Mouse (Mus musculus) adrenal gland, adult 18-20 months (tissue): Measurements from ENCODE around the gene Cabin1. TPM values are rescaled to one million over a fixed set of nuclear protein-coding genes. Genes with fewer than 3 reads are reported as not detected.
"Not testable (repeated sequence)": the region's sequence is repeated elsewhere in the genome, so short reads cannot be mapped to it uniquely, and the experiment has no call there.

Experiments
- DNase-seq, 2 experiments: peaks; one replicate each; pipeline ENCODE4 v3.0.0; 2021 to 2022; ENCODE audit warnings: low spot score in 2 of 2
- total RNA-seq, 2 experiments: library from RNA; stranded (reverse); gene quantifications; 1 replicate in 1 of 2; 2 replicates in 1 of 2; pipeline ENCODE4 v1.2.3; 2021

Cabin1 gene
- total RNA-seq, 2 experiments from 2014 or later: 25.8 to 32.3 TPM

DNA sequence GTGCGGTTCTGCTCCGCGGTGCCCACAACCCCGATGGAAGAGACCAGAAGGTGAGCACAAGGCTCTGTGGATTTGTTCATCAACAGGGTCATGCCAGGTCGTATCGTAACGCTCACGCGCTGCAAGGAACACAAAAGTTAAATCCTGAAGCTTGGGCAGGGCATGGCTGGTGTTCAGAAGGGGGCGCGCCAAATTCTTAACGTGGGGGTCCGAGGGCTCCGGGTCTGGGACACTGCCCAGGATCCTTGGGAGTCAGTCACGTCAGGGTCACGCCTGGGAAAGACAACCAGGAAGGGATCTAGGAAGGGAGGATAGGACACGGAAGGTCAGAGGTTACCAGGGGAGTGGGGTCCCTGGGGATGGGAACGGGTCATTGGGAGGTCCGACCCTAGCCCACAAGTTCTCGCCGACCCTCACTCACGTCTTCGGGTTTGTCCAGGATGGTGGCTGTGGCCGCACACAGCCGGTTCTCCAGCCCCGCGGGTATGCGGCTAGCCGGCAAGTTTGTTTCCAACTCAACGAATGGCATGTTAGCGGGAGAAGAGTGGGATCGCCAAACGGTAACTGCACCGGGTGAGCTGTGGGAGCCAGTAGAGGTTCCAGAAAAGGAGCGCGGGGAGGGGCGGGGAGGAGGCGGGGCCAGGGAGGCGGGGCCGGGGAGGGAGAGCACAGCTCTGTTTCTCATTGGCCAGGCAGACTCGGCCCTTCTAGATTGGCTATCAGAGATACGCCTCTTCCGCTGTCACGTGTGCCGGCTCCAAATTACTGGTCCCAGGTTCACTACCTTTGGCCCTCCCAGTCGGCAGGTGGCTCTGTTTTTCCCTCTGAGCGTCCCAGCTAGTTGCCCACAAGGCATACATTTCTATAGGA lies 8.9 kb upstream of the Cabin1 start, which contains the start of gene Ddt:
Ddt (minus strand) TSS at position 620 of the 870 bp plus-strand sequence.
- DNase-seq: peak; percentile 74 to 79

DNA sequence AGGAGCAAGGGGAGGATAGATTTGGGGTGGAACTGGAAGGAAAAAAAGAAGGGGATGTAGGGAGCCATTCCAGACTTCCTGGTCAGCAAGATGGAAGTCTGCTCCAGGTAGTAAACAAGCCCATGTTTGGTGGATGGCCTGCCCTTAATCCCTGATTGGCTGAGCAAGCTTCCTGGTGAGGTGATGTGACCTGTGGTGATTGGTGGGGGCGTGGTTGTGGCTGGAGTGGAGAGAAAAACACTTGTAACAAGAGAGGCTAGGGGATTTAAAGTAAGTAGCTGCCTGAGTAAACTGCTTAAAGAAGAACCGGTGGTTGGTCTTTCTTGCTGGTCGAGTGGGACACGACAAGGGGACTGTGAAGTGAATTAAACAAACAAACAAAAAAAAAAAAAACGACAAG lies 3.6 kb upstream of the Cabin1 start:
- not testable (repeated sequence) for DNase-seq

DNA sequence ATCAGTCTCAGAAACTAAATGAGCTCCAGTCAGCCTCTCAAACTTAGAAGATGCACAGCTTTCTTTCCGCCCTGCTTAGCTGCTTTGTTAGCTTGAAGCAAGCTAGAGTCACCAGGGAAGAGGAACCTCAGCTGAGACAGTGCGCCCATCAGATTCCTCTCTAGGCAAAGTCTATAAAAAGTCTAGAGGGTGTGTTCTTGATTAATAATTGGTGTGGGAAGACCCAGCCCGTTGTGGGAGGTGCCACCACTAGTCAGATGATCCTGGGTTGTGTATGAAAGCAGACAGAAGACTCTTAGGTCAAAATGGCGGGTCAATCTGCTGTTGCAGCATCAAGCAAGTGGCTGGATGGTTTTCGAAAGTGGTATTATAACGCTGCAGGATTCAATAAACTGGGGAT lies 2.7 kb upstream of the Cabin1 start:
- DNase-seq: no peak

DNA sequence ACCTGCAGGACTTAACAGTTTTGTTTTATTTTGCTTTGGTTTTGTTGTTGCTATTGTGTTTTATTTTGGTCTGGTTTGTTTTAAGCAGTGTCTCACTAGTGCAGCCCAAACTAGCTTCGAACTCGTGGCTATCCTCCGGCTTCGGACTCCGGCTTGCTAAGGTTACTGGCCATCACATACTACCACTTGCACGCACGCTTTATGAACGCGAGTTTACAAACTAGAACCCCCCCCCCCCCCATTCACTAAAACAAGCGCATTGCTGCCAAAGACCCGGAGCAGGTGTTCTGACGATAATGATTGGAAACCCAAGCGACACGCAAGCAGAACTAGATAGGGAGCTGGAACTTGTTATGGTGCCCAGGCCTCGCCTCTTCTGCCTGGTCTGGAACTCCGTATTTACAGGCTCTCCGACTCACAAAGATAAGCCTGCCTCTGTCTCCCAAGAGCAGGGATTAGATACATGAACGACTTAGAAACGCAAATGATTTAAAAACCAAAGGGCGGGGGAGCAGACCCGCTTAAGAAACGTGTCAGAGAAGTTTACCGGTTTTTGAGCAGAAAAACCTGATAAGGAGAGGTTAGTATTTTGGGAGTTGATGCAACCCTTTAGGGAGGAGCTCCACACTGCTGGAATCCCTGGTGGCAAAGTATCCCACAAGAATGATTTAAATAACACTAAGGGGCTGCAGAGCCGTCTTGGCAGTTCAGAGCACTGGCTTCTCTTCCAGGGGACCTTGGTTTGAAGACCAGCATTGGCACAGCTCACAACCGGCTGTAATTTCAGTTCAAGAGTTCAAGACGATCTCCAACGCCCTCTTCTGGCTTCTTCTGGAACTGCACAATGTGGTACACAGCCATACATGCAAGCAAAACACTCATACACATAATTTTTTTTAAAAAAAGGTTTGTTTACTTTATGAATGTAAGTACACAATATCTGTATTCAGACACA lies 655 bp upstream of the Cabin1 start:
- peak; percentile 65 to 67 for DNase-seq

DNA sequence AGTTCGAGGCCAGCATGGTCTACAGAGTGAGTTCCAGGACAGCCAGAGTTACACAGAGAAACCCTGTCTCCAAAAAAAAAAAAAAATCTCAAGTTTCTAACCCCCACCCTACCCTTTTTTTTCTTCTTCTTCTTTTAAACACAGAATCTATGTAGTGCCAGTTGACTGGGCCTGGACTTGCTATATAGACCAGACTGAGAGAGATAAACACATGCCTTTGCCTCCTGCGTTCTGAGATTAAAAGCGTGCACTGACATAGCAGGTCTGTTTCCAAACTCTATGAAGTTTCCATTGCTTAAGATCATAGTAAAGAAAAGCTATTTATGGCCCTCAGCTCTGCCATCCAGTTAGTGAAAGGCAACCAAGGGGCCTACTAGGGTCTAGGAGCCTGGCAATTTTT lies 1.7 kb downstream of the Cabin1 start:
- DNase-seq: no peak

DNA sequence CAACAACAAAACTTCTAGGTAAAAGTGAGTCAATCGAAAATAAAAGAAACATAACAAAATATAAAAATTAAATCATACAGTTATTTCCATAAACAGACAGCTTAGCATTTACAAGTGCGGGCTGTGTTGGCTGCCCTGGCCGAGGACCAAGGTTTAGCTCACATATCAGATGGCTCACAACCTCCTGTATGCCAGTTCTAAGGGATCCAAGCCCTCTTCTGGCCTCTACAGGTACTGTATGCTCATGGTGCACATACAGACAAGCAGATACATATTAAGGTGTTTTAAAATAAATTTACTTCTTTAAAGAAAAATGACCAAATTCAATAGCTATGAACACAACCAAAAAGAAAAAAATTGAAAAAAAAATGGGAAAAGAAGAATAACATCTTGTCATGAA lies 3.8 kb downstream of the Cabin1 start:
- no peak for DNase-seq

DNA sequence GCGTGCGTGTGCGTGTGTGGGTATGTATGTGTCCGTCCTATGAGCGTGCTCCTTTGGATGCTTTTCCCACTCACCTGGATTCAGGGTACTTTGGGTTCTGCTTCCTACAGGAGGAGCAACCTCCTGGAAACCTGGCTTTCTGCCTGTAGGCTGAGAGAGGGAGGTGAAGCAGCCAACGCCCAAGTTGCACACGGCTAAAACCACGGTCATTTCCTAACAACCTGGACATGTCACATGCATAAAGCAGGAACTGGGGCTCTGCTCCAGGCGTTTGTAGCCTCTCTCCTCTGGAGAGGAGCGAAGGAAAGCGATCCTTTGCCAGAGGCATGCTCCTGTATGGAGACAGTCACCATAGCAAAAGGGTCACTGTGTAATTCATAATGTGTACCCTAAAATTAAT lies 7.4 kb downstream of the Cabin1 start:
- no peak for DNase-seq

DNA sequence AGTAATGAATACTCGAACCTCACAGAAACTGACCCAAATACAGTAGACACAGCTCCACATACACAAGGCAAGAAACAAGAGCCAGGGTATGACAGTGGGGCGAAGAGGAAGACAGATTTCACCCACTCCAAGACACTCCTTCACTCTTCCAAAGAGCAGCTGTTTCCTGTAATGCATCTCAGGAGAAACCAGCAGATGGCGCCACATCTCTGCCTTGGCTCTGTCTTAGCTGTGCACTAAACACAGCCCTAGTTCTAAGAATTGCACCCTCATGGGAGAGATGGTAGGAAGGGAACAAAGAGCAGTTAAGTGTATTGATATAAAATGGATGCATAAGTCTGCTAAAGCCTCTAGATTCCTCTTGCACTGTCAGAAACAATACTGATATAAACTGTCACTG lies 20.1 kb downstream of the Cabin1 start:
- peak; percentile 70 to 79 for DNase-seq

DNA sequence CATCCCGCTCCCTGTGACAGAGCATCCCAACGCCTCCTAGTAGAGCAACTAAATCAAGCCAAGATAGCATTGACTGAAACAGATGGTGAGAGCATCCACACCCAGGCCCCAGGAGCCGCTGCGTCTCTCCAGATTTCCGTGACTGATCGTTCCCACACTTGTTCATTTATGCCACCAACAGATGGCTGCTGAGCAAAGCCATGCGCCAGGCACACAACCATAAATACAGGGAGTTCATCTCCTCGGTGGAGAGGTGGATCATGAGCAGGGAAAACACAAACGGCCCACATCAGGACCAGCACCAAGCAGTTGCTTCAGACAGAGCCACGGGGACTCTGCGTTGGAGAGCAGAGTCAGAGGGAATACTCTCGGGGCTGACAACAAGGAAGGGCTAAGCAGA lies 20.8 kb downstream of the Cabin1 start:
- DNase-seq: no peak

DNA sequence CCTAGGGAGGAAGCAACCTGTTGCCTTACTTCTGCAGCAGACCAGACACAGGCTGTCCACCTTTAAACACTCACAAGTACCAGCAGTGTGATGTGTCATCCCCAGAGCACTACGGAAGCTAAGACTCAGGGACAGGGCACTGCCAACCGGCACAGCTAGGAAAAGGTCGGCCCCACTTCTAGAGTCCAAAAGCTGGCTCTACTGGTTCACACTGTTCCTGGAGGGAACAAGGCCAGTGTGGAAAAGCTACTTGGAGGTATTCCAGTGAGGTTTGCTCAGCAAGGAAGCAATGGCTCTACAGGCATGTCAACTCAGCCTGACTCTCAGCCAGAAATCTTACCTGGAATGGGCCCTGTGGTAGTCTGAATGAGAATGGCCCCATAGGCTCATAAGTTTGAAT lies 23.3 kb downstream of the Cabin1 start:
- no peak for DNase-seq

DNA sequence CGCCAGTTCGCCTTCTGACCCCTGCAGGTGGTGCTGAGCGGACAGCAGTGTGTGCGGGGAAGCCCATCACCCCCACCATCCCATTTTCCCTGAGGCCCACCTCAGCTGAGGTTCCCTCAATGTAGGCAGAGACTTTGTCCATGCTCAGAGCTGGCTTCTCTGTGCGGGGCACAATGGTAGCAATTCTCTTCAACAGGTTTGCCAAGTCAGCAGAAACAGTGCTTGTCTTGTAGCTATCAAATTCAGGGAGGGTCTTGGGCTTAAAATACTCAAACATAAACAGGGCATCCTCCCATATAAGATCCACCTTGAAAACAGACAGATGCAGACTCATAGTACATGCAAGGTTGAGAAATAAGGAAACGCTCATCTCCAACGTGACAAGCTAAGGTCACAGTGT lies 38.7 kb downstream of the Cabin1 start:
- DNase-seq: no peak

DNA sequence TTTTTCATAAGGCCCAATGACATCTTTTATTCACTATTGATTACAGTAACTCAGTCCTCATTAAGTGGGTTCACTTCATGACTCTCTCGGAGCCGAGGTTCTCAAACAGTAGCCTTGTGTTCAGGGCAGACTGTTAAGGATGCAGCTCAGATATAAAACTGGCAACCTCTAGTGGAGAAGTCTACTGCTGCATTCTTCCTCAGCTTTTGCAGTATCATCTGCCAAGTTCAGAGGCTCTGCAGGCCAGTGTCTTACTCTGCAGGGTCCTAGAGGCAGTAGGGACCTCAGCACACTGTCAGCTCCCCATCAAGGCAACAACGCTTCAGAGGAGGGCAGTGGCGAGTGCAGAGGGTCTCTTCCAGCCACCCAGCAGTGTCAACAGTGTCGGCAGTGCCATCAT lies 43.9 kb downstream of the Cabin1 start:
- DNase-seq: no peak

DNA sequence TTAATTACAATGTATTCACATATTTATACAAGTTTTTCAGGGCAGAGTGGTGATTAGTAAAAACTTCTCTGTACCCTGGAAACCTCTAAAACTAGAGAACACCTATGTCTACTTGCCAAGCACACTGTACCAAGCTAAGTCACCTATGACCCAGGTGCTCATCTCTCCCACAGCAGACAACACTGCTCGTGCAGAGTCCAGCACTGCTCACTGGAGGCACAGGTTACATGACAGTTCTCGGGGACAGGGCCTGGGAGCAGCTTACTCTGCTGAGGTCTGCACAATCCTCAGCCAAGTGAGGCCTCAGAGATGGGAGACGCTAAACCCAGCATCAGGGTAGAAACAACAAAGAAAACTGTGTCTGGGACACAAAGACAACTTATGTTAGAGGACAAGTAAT lies 49.3 kb downstream of the Cabin1 start:
- no peak for DNase-seq

DNA sequence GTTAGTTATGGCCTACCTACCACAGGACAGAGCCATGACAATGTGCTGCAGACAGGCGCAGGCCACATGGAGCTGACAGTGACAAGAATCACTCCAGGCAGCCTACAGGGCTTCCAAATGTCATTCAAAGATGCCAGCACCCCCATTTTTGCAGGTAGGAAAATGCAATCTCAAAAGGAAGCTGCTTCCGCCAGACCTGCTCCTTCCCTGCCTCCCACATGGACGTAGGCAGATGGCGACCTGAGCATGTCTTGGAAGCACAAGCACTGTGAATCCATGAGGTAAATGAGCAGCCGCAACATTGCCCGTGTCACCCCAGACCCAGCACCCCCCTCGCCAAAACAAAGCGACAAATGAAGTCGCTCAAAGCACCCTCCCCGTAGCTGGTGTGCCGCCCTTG lies 51.1 kb downstream of the Cabin1 start:
- no peak for DNase-seq

DNA sequence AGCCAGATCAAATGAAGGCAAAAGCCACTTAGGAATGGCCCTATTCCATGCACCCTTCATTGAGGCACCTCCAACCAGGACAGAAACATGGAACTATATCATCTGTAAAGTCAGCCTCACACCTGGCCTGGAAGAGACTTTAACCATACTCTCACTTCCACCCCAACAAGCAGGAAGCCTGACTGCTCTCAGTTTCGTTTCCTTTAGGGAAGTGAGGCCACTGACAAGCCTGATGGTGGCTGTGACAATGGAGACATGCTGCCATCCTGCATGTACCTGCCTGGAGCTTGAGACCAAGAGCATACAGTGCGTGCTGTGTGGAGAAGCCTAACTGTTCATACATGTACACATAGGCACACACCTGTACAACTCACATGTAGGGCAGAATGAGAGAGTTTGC lies 53.9 kb downstream of the Cabin1 start:
- DNase-seq: no peak

DNA sequence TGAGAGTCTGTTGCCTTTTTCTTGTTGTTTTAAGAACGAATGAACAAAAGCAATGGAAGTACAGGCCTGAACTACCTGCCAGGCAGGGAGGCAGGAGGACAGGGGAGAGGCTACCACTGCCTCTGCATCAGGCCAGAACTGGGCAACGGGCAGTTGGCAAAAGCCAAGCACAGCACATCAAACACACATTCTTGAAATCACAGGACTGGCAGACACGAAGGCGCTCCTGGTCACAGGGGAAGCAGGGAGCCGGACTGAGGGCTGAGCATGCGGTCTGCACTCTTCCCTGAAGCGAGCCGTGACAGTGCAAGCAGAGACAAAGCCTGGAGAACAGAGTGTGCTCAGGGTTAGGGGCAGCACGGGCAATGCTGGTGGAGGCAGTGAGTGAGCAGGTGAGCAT lies 54.9 kb downstream of the Cabin1 start:
- DNase-seq: no peak

DNA sequence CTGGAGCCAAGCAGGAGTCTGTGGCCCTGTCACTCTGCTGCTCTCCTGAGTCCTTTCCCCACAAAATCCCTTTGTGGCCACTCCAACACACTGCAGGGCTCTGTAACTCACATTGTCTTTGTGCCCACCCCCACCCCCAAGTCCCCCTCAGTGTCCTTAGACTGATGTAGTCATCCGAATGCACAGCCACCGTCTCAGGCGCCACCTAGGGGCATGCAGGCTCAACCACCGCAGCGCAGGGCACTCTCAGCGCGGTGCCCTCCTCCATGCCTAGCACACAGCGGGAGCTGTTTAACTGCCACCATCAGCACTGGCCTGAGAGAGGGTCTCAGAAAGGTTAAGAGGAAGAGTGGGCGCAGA lies 55.5 kb downstream of the Cabin1 start:
- peak in 1 of 2 experiments; percentile 34 for DNase-seq

DNA sequence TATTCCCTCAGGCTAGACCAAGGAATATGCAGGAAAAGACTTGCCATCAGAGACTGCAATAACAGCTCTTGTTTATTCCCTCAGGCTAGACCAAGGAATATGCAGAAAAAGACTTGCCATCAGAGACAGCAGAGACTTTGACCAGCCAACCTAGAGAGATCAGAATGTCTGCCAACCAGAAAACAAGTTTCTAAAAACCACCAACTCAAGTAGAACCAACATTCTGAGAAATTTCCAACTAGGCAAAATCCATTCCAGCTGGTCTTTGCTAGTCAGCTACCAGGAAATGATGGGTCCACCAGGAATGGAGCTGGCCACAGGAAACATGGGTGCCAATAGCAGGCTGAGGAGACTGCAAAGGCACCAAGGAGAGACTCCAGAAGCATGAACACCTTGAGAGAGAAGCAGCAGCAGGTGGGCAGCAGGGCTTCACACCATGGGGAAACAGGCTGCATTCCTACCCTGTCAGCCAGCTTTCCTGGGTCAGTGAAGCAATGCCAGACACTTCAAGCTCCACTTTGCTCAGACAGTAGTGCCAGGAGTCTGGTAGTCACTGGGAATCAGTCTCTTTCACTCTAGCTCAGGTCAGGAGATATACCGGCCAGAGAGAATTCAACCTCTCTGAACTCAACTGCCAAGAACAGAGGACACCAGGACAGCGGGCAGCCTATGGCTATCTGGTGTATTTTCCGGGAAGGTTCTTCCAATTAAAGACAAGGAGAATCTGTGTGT lies 56.1 kb downstream of the Cabin1 start:
- no peak for DNase-seq

DNA sequence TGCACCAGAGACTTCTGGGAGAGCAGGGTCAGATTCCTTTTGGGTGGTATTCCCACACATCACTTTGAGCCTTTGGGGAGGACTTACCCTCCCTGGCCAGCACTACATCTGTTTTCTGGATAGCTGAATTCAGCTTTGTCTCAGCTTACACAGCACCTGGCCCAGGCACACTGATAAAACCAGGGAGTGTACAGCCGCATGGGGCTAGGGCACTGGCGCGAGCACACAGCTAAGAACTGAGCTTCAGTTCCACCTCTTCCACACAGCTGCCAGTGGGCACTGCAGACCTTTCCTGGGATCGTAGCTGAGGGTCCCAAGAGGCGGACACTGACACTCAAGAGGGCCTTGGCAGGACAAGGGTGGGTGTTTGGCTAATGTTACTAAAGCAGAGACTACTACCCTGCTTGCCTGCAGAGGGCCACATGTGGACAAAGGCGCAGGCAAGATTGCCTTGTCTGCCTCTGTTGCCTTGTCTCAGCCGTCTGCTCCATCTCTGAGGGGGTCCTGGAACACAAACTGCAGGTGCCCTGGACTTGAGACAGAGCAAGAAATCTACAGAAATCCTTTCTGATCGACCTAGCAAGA lies 57.4 kb downstream of the Cabin1 start:
- no peak for DNase-seq

DNA sequence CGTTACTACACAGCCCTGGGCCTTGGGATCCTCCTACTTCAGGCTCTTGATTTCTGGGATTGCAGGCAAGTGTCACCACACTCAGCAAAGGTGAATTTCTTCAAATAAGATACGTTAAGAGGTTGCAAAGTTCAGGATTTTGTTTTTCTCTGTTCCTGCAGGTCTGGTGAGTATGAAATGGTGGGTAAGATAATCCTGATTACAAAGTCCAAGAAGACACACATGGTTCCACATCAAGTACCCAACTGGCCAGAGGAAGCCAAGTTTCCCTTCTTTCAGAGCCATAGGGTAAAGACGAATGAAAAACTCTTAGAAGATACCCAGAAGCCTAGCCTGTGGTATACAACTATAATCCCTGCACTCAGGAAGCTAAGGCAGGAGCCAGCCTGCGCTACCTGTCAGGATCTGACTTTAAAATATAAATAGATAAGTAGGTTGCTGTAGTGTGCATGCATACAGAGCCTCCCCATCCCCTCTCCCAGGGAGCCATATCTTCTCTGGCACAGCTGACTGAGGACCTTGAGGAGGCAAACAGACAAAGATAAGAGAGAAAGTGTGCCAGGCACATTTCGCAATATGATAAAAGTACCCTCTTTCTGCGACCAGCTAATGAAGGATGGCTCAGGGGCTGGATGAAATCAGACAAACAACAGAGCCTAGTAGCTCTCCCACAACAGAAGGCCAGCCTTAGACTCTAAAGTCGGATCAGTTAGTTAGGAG lies 58.3 kb downstream of the Cabin1 start:
- peak in 1 of 2 experiments; percentile 19 for DNase-seq
